Mouse (Mus musculus) heart, postnatal 25 days (tissue): ENCODE results near the gene 4930572O03Rik. TPM values are rescaled to one million over a fixed set of nuclear protein-coding genes. Genes with fewer than 3 reads are reported as not detected.
"Not testable (repeated sequence)": the region's sequence is repeated elsewhere in the genome, so short reads cannot be mapped to it uniquely, and the experiment has no call there.

Source experiments
- DNase-seq: peaks from one replicate; pipeline ENCODE4 v3.0.0; 2022; ENCODE audit warnings: low spot score
- intact Hi-C: fragments of 180-260 bp; cut with DNase I; formaldehyde crosslinking; loops from one replicate; pipeline ENCODE4 v1.15.1; 2025
- total RNA-seq, 2 experiments: library from RNA; stranded (reverse); gene quantifications; 2 replicates each; pipeline ENCODE4 v1.2.3; 2021

Gene 4930572O03Rik
- total RNA-seq, 2 experiments from 2014 or later = not detected

- not testable (repeated sequence) for DNase-seq
Observed at GRCm38 (mm10) chr5:15630068-15630467, 26.8 kb downstream of the 4930572O03Rik start.

DNA sequence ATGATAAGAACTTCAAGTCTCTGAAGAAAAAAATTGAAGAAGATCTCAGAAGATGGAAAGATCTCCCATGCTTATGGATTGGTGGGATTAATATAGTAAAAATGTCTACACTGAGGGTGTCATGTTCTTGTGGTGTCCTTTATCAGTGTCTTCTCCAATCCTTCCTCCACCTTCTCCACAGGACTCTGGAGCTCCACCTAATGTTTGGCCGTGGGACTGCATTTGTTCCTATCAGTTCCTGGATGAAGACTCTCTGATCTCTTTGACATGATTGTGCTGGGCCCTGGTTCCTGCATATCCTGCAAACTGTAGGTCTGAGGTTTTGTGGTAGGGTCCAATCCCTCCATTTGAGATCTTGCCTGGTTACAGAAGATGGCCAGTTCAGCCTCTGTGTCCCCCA, 28.7 kb downstream of the 4930572O03Rik start:
- DNase-seq = not testable (repeated sequence)

More at GRCm38 (mm10) chr5:15630068-15630467, 26.8 kb downstream of the 4930572O03Rik start:
- intact Hi-C loops = not testable (repeated sequence)

GRCm38 (mm10) chr5:15618764-15619163, 38.1 kb downstream of the 4930572O03Rik start, which contains the start of gene Speer4d:
Gene Speer4d (plus strand): TSS chr5:15619064.
- intact Hi-C loops, DNase-seq: not testable (repeated sequence)

More for the DNA sequence above, 28.7 kb downstream of the 4930572O03Rik start:
- intact Hi-C loops = not testable (repeated sequence)

- DNase-seq, intact Hi-C loops: not testable (repeated sequence)
Observed at GRCm38 (mm10) chr5:15616195-15616594, 40.7 kb downstream of the 4930572O03Rik start.

GRCm38 (mm10) chr5:15610695-15611094, 46.2 kb downstream of the 4930572O03Rik start:
- not testable (repeated sequence) for DNase-seq

GRCm38 (mm10) chr5:15606677-15607076, 50.2 kb downstream of the 4930572O03Rik start:
- DNase-seq = peak; percentile 24
- intact Hi-C loops = not testable (repeated sequence)

More at GRCm38 (mm10) chr5:15610695-15611094, 46.2 kb downstream of the 4930572O03Rik start:
- intact Hi-C loops = not testable (repeated sequence)

DNA sequence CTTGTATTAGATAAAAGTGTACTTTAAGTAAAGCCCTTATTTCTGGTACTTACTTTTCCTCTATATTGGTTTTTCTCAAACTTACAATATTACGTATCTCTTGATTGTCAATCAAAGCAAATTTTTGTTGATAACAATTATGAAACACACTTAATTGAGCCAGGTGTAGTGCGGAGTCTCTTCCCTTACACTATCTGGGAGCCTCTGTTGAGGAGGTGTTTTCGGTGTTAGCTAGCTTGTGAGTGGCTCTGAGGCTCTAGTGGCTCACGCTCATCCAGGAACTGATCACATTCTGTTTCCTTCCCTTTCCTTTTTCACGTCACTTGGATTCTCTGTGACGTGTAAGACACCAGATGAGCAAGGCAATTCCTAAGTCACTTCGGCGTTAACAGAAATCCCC, 53.3 kb downstream of the 4930572O03Rik start:
- intact Hi-C loops, DNase-seq: not testable (repeated sequence)

DNA sequence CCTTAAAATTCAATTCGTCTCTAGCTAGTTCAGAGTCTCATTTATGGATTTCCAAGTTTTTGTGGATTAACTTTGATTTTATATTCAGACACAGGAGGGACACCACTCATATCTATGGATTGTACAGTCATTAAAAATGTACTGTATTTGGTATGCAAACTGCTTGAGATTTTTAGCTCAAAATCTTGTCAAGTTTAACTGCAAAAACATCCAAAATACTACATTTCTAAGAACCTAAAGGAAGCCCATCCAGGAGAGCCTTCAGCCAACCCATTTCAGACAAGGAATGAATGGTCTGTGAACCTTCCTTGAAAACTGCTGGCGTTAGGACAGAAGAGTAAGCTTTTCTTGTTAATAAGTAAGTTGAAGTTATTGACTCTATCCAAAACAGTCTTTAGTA, 53.9 kb downstream of the 4930572O03Rik start:
- DNase-seq, intact Hi-C loops: not testable (repeated sequence)

DNA sequence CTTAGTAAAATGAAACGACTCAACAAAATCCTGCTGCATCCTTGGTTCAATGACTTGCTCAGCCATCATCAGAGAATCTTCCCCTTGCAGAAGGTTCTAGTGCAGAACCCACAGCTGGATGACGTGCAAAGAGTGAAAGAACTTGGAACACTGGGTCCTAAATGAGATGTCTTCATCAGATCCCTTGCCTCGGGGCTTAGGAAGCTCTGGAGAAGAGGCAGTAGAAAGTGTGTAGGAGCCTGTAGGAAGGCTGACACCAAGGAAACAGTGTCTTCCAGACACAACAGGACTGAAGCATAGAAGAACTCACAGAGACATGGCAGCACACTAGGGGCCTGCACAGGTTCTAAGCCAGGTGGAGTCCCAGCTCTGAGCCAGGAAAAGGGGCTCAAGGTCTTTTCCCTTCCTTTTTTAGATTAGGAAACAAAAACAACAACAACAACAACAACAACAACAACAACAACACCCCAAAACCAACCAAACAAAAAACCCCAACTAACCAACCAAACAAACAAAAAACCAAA, 54.4 kb downstream of the 4930572O03Rik start:
- DNase-seq, intact Hi-C loops: not testable (repeated sequence)

Other genes with a start within 250 kb of the 4930572O03Rik start
- gene Gm21149, start 180.5 kb downstream of the 4930572O03Rik start, total RNA-seq = not detected
- gene Gm21190, start 127.8 kb downstream of the 4930572O03Rik start, total RNA-seq = not detected
- not detected for gene Gm21083, start 79.7 kb downstream of the 4930572O03Rik start, total RNA-seq
- not detected for gene Speer4d, start 38.0 kb downstream of the 4930572O03Rik start, total RNA-seq
- gene Speer4c, start 57.2 kb upstream of the 4930572O03Rik start, total RNA-seq = not detected